Mouse (Mus musculus) midbrain, embryonic 12.5 days (tissue): ENCODE data around the gene Golga4. TPM values are rescaled to one million over a fixed set of nuclear protein-coding genes. Genes with fewer than 3 reads are reported as not detected.

ENCODE experiments used
- ATAC-seq: fragments of 200-750 bp; cut with Nextera tagmentation; 2 replicates; pipeline ENCODE4 v1.8.0; 2017; ENCODE audit warnings: low read depth, moderate TSS enrichment, moderate library complexity; ENCODE audit not compliant: low FRiP score
- H3K27ac ChIP-seq: fragments of 300-500 bp; sonication (generic); replicated peaks from 2 replicates; pipeline ENCODE4 v1.5.1; 2016; ENCODE audit warnings: mild to moderate bottlenecking
- H3K27me3 ChIP-seq: fragments of 300-500 bp; sonication (generic); 2 replicates; pipeline ENCODE4 v1.6.1; 2016; ENCODE audit warnings: mild to moderate bottlenecking
- H3K36me3 ChIP-seq: fragments of 300-500 bp; sonication (generic); 2 replicates; pipeline ENCODE4 v1.6.1; 2016
- H3K4me1 ChIP-seq: fragments of 300-500 bp; sonication (generic); 2 replicates; pipeline ENCODE4 v1.6.1; 2016
- H3K4me2 ChIP-seq: fragments of 300-500 bp; sonication (generic); replicated peaks from 2 replicates; pipeline ENCODE4 v1.6.1; 2016; ENCODE audit warnings: mild to moderate bottlenecking, moderate library complexity
- H3K4me3 ChIP-seq: fragments of 300-500 bp; sonication (generic); 2 replicates; pipeline ENCODE4 v1.5.1; 2016; ENCODE audit warnings: mild to moderate bottlenecking
- H3K9ac ChIP-seq: fragments of 300-500 bp; sonication (generic); replicated peaks from 2 replicates; pipeline ENCODE4 v1.6.1; 2016; ENCODE audit warnings: mild to moderate bottlenecking, moderate library complexity
- H3K9me3 ChIP-seq: fragments of 300-500 bp; sonication (generic); 2 replicates; pipeline ENCODE4 v1.6.1; 2016; ENCODE audit warnings: mild to moderate bottlenecking
- WGBS: fragments of 180-500 bp; shearing (Covaris S2); methylation state at CpG from one replicate; pipeline ENCODE4 v1.1.7; 2016; 5-methylcytosine and 5-hydroxymethylcytosine counted together
- polyA plus RNA-seq: library from polyadenylated mRNA; unstranded; fragments of >200 nt; fragmentation: Nextera tagmentation; extraction: Ambion mirVana; gene quantifications from 2 replicates; pipeline ENCODE4 v1.2.1, GENCODE M21; 2016

Gene Golga4
- polyA plus RNA-seq, 1 experiment from 2014 or later, result 69.3 TPM

GRCm38 (mm10) chr9:118512681-118513233 lies 6.7 kb downstream of the Golga4 start:
- 90% methylated on average over 3 of the region's 3 CpGs for WGBS

GRCm38 (mm10) chr9:118515476-118515875 lies 9.4 kb downstream of the Golga4 start:
- Histone ChIP-seq H3K36me3 (peaks cover 12% of the 10 kb centered on the region), H3K4me1 (0 out of 2 replicates have a peak, but pooled peaks cover 5% of the 10 kb centered on the region), H3K9me3 (no peaks in the 10 kb centered on the region), H3K4me2 (no peak overlapping the region), H3K9ac (no peak overlapping the region), H3K27ac (no peak overlapping the region), H3K4me3 (no peak overlapping the region), H3K27me3 (no peaks in the 10 kb centered on the region)
- 94% methylated on average over 6 of the region's 6 CpGs for WGBS
- no peak for ATAC-seq

More at GRCm38 (mm10) chr9:118512681-118513233, 6.7 kb downstream of the Golga4 start:
- Histone ChIP-seq H3K36me3 (peaks cover 12% of the 10 kb centered on the region), H3K27me3 (no peaks in the 10 kb centered on the region), H3K4me3 (no peak overlapping the region), H3K9me3 (no peaks in the 10 kb centered on the region), H3K27ac (no peak overlapping the region), H3K4me1 (peaks cover 8% of the 10 kb centered on the region), H3K4me2 (no peak overlapping the region), H3K9ac (no peak overlapping the region)
- no peak for ATAC-seq

GRCm38 (mm10) chr9:118516162-118516561 lies 10.1 kb downstream of the Golga4 start:
- Histone ChIP-seq H3K27me3 (no peaks in the 10 kb centered on the region), H3K36me3 (peaks cover 12% of the 10 kb centered on the region), H3K9ac (no peak overlapping the region), H3K4me2 (no peak overlapping the region), H3K4me1 (peaks cover 7% of the 10 kb centered on the region; the same call in 1 of the 2 replicates), H3K27ac (no peak overlapping the region), H3K4me3 (no peak overlapping the region), H3K9me3 (no peaks in the 10 kb centered on the region)
- ATAC-seq, result no peak
- 97% methylated on average over 3 of the region's 3 CpGs for WGBS

- H3K4me1 ChIP-seq, result peaks cover 7% of the 10 kb centered on the region; the same call in 1 of the 2 replicates
- no peak for ATAC-seq
- H3K9me3 ChIP-seq, result no peaks in the 10 kb centered on the region
- H3K4me3 ChIP-seq, result no peak overlapping the region
- H3K36me3 ChIP-seq, result peaks cover 15% of the 10 kb centered on the region
- H3K9ac ChIP-seq, result no peak overlapping the region
- no peak overlapping the region for H3K4me2 ChIP-seq
- no peak overlapping the region for H3K27ac ChIP-seq
- no peaks in the 10 kb centered on the region for H3K27me3 ChIP-seq
- 79% methylated on average over 6 of the region's 8 CpGs for WGBS
Observed at GRCm38 (mm10) chr9:118517619-118518018, 11.6 kb downstream of the Golga4 start.

GRCm38 (mm10) chr9:118519101-118519500 lies 13.0 kb downstream of the Golga4 start:
- no peaks in the 10 kb centered on the region for H3K9me3 ChIP-seq
- H3K4me1 ChIP-seq, result peaks cover 7% of the 10 kb centered on the region; the same call in 1 of the 2 replicates
- H3K4me3 ChIP-seq, result no peak overlapping the region
- no peak for ATAC-seq
- 73% methylated on average over 8 of the region's 8 CpGs for WGBS
- H3K4me2 ChIP-seq, result no peak overlapping the region
- peaks cover 25% of the 10 kb centered on the region for H3K36me3 ChIP-seq
- no peak overlapping the region for H3K27ac ChIP-seq
- no peak overlapping the region for H3K9ac ChIP-seq
- no peaks in the 10 kb centered on the region for H3K27me3 ChIP-seq

DNA sequence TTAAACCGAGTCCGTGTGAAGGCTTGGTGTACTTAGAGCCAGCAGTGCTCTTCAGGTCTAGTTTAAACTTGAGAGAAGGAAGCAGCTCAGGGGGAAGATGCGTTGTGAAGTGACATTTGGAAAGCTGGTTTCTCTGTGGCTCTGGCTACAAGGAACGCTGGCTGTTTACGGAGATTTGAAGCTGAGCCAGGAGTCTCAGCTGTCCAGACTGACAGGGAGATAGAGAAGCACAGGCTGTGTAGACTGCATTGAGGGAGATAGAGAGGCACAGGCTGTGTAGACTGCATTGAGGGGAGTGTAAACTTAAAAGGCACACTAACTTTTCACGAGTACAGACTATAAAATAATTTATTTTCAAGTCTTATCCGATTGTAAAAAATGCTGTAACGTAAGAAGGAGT lies 13.9 kb downstream of the Golga4 start:
- 78% methylated on average over 8 of the region's 8 CpGs for WGBS
- Histone ChIP-seq H3K4me1 (peaks cover 7% of the 10 kb centered on the region; the same call in 1 of the 2 replicates), H3K4me3 (no peak overlapping the region), H3K9ac (no peak overlapping the region), H3K36me3 (peaks cover 29% of the 10 kb centered on the region), H3K27me3 (no peaks in the 10 kb centered on the region), H3K27ac (no peak overlapping the region), H3K4me2 (no peak overlapping the region), H3K9me3 (no peaks in the 10 kb centered on the region)
- no peak for ATAC-seq

DNA sequence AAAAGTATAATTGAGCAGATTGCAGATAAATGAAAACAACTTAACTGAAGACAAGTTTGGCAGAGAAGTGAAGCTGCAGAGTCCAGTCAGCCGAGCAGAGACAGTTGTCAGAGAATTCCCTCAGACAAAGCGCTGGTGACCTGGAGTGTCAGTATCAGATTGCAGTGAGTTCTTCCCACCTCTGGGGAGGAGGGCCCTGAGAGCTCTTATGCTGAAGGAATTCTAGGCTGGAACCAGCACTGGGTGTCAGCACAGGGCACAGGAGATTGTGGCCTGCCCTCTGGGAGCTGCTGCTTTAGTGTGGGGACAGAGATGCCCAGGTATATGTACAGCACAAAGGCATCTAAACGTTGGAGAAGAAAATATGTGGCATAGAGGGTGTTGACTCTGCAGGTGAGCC lies 14.8 kb downstream of the Golga4 start:
- Histone ChIP-seq H3K9ac (no peak overlapping the region), H3K27ac (no peak overlapping the region), H3K9me3 (no peaks in the 10 kb centered on the region), H3K36me3 (peaks cover 30% of the 10 kb centered on the region), H3K4me3 (no peak overlapping the region), H3K27me3 (no peaks in the 10 kb centered on the region), H3K4me2 (no peak overlapping the region), H3K4me1 (peaks cover 7% of the 10 kb centered on the region; the same call in 1 of the 2 replicates)
- no peak for ATAC-seq
- WGBS, result 30% methylated on average over 3 of the region's 3 CpGs

DNA sequence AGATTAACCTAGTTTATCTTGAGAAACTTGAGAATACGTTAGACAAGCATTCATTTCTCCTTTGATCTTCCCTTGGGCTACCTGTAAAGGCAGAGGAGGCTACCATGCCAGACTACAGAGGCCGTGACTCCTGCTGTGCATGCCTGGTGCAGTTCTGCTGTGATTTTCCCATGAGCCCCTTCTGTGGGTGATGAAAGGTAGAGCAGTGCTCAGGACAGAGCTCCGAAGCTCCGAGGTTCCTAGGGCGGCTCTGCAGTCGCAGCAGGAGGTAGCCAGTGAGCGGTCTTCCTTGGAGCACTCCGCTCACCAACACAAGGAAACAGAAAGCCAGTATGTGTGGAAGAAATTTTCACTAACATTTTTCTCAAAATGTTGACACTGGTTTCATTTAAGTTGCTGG lies 15.6 kb downstream of the Golga4 start:
- H3K27me3 ChIP-seq, result no peaks in the 10 kb centered on the region
- ATAC-seq, result no peak
- H3K4me2 ChIP-seq, result no peak overlapping the region
- no peaks in the 10 kb centered on the region for H3K9me3 ChIP-seq
- 75% methylated on average over 8 of the region's 8 CpGs for WGBS
- H3K4me1 ChIP-seq, result peaks cover 7% of the 10 kb centered on the region; the same call in 1 of the 2 replicates
- H3K36me3 ChIP-seq, result peaks cover 36% of the 10 kb centered on the region
- no peak overlapping the region for H3K27ac ChIP-seq
- H3K9ac ChIP-seq, result no peak overlapping the region
- H3K4me3 ChIP-seq, result no peak overlapping the region

DNA sequence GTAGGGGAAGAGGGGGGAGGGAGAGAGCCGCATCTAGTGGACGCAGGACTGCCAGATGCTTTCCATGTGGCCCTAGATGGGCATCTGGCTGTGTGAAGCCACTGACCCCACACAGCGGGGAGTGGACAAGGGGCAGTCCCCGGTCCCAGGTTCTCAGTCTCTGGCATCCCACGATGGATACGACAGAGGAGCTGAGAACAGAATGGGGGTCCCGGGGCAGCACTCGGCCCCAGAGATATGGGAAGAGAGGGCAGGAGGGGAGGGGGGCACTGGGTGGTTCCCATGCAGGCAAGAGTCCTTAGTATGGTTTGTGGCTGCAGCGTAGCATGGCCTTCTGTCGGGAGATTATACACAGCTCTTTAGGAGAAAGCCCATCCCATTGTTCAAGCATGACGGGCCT lies 17.7 kb downstream of the Golga4 start:
- Histone ChIP-seq H3K4me2 (no peak overlapping the region), H3K36me3 (peaks cover 53% of the 10 kb centered on the region), H3K4me3 (no peak overlapping the region), H3K4me1 (peaks cover 3% of the 10 kb centered on the region; the same call in 1 of the 2 replicates), H3K27me3 (no peaks in the 10 kb centered on the region), H3K27ac (no peak overlapping the region), H3K9me3 (no peaks in the 10 kb centered on the region), H3K9ac (no peak overlapping the region)
- ATAC-seq, result no peak
- 83% methylated on average over 11 of the region's 11 CpGs for WGBS

DNA sequence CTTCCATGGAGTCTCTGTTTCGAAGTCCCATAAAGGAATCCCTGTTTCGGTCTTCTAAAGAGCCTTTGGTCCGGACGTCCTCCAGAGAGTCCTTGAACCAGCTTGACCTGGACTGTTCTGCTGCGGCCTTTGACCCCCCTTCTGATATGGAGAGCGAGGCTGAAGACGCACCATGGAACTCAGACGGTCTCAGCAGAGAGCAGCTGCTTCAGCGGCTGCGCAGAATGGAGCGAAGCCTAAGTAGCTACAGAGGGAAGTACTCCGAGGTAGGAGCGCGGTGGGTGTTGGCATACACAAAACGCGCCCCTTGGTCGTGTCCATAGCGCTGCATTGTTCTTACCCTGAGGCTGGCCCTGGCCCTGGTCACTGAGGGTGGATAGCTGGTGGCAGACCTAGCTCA lies 21.0 kb downstream of the Golga4 start:
- ATAC-seq, result no peak
- no peaks in the 10 kb centered on the region for H3K4me1 ChIP-seq
- H3K9ac ChIP-seq, result no peak overlapping the region
- H3K27ac ChIP-seq, result no peak overlapping the region
- H3K4me3 ChIP-seq, result no peak overlapping the region
- H3K27me3 ChIP-seq, result no peaks in the 10 kb centered on the region
- peaks cover 83% of the 10 kb centered on the region for H3K36me3 ChIP-seq
- no peak overlapping the region for H3K4me2 ChIP-seq
- 92% methylated on average over 18 of the region's 18 CpGs for WGBS
- no peaks in the 10 kb centered on the region for H3K9me3 ChIP-seq

- no peak for ATAC-seq
- Histone ChIP-seq H3K4me1 (no peaks in the 10 kb centered on the region), H3K4me2 (no peak overlapping the region), H3K9ac (no peak overlapping the region), H3K9me3 (no peaks in the 10 kb centered on the region), H3K4me3 (no peak overlapping the region), H3K27ac (no peak overlapping the region), H3K27me3 (no peaks in the 10 kb centered on the region), H3K36me3 (peaks cover 83% of the 10 kb centered on the region)
- WGBS, result 89% methylated on average over 3 of the region's 3 CpGs
Observed at GRCm38 (mm10) chr9:118529783-118530182, 23.7 kb downstream of the Golga4 start.

DNA sequence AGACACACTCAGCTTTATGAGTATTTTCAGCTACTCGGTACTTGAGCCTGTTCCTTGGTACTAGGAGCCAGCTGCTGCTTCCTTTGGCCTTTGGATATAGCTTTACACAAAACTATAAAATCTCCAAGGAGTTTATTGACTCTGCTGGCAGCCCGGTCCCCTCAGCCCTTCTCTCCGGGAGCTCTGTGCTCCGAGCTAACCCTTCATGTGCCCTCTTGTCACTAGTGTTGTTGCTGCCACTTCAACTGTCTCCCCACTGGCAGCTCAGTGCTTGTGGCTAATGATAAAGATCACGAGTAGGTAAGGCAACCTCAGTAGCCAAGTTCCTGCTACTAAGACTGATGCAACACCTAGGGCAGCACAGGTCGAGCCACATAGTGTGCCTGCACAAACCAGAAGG lies 24.6 kb downstream of the Golga4 start:
- no peaks in the 10 kb centered on the region for H3K4me1 ChIP-seq
- H3K9me3 ChIP-seq, result no peaks in the 10 kb centered on the region
- no peak overlapping the region for H3K9ac ChIP-seq
- H3K4me2 ChIP-seq, result no peak overlapping the region
- no peak overlapping the region for H3K27ac ChIP-seq
- WGBS, result 87% methylated on average over 6 of the region's 6 CpGs
- no peaks in the 10 kb centered on the region for H3K27me3 ChIP-seq
- H3K36me3 ChIP-seq, result peaks cover 83% of the 10 kb centered on the region
- no peak overlapping the region for H3K4me3 ChIP-seq
- ATAC-seq, result no peak
